Mouse (Mus musculus): Measurements from ENCODE around the gene Klk1b22.
"Not testable (repeated sequence)": the region's sequence is repeated elsewhere in the genome, so short reads cannot be mapped to it uniquely, and the experiment has no call there.

Gene Klk1b22

GRCm38 (mm10) chr7:44112373-44112772 lies at the start of gene Klk1b22:
TSS of gene Klk1b22 (plus strand) at chr7:44112673.
- DNase-seq (ENCODE audit: low spot score): no peak

GRCm38 (mm10) chr7:44072117-44072516 lies 40.4 kb upstream of the Klk1b22 start:
- DNase-seq (ENCODE audit: low spot score): no peak

- DNase-seq (ENCODE audit: low spot score): no peak
Measured at GRCm38 (mm10) chr7:44077703-44078102, 34.8 kb upstream of the Klk1b22 start.

- no peak for DNase-seq (ENCODE audit: low spot score)
Measured at GRCm38 (mm10) chr7:44096111-44096510, 16.4 kb upstream of the Klk1b22 start.

- not testable (repeated sequence) for DNase-seq (ENCODE audit: low spot score)
Measured at GRCm38 (mm10) chr7:44102028-44102427, 10.4 kb upstream of the Klk1b22 start, which contains the start of gene Klk1b21. TSS of gene Klk1b21 (plus strand) at chr7:44102328.

GRCm38 (mm10) chr7:44123445-44123844 lies 11.0 kb downstream of the Klk1b22 start:
- DNase-seq (ENCODE audit: low spot score): no peak

- DNase-seq (ENCODE audit: low spot score): no peak
Measured at GRCm38 (mm10) chr7:44136467-44136866, 24.0 kb downstream of the Klk1b22 start, which contains the start of gene Klk1b16. TSS of gene Klk1b16 (plus strand) at chr7:44136767.

Measured in lung, postnatal 25 days (tissue).